Mouse (Mus musculus) hindbrain, embryonic 11.5 days (tissue): ENCODE measurements around the gene Rsl24d1. TPM values are rescaled to one million over a fixed set of nuclear protein-coding genes. Genes with fewer than 3 reads are reported as not detected.
"Not testable (repeated sequence)": the region's sequence is repeated elsewhere in the genome, so short reads cannot be mapped to it uniquely, and the experiment has no call there.

Experiments
- ATAC-seq: fragments of 200-750 bp; cut with Nextera tagmentation; 2 replicates; pipeline ENCODE4 v1.8.0; 2017; ENCODE audit warnings: mild to moderate bottlenecking, moderate TSS enrichment, moderate library complexity; ENCODE audit not compliant: low FRiP score
- DNase-seq: peaks from one replicate; pipeline ENCODE4 v3.0.0-alpha.2; 2015; ENCODE audit warnings: low spot score
- H3K27ac ChIP-seq: fragments of 300-500 bp; sonication (generic); 2 replicates; pipeline ENCODE4 v1.5.1; 2014; ENCODE audit warnings: mild to moderate bottlenecking, low read depth, low read length
- H3K27me3 ChIP-seq: fragments of 300-500 bp; sonication (generic); 2 replicates; pipeline ENCODE4 v1.6.1; 2014; ENCODE audit warnings: mild to moderate bottlenecking, low read length, moderate library complexity, mixed read lengths; ENCODE audit not compliant: control insufficient read depth, insufficient read depth
- H3K36me3 ChIP-seq: fragments of 300-500 bp; sonication (generic); 2 replicates; pipeline ENCODE4 v1.6.1; 2014; ENCODE audit warnings: mild to moderate bottlenecking, low read length, moderate library complexity, mixed read lengths; ENCODE audit not compliant: control insufficient read depth, insufficient read depth
- H3K4me1 ChIP-seq: fragments of 300-500 bp; sonication (generic); replicated peaks from 2 replicates; pipeline ENCODE4 v1.6.1; 2014; ENCODE audit warnings: low read length, mixed read lengths; ENCODE audit not compliant: control insufficient read depth, insufficient read depth
- H3K4me2 ChIP-seq: fragments of 300-500 bp; sonication (generic); replicated peaks from 2 replicates; pipeline ENCODE4 v1.6.1; 2014; ENCODE audit warnings: mild to moderate bottlenecking, low read depth, low read length
- H3K4me3 ChIP-seq: fragments of 300-500 bp; sonication (generic); 2 replicates; pipeline ENCODE4 v1.5.1; 2014; ENCODE audit warnings: low read depth, low read length
- H3K9ac ChIP-seq: fragments of 300-500 bp; sonication (generic); 2 replicates; pipeline ENCODE4 v1.6.1; 2014; ENCODE audit warnings: low read depth, low read length
- H3K9me3 ChIP-seq: fragments of 300-500 bp; sonication (generic); 2 replicates; pipeline ENCODE4 v1.6.1; 2016; ENCODE audit warnings: low read length; ENCODE audit not compliant: control insufficient read depth
- WGBS: fragments of 180-500 bp; shearing (Covaris S2); extraction: QIAGEN DNeasy Blood & Tissue Kit; methylation state at CpG from one replicate; pipeline ENCODE4 v1.1.7; 2014; 5-methylcytosine and 5-hydroxymethylcytosine counted together
- polyA plus RNA-seq: library from polyadenylated mRNA; unstranded; fragments of >200 nt; fragmentation: Nextera tagmentation; extraction: Ambion mirVana; gene quantifications from 2 replicates; pipeline ENCODE4 v1.2.1, GENCODE M21; 2014

Rsl24d1 gene
- polyA plus RNA-seq, 1 experiment from 2014 or later, result 162 TPM

GRCm38 (mm10) chr9:73116704-73117103, 3.5 kb downstream of the Rsl24d1 start:
- not testable (repeated sequence) for H3K9me3 ChIP-seq, H3K27me3 ChIP-seq, H3K4me3 ChIP-seq, H3K4me1 ChIP-seq, H3K36me3 ChIP-seq, H3K27ac ChIP-seq, DNase-seq, H3K9ac ChIP-seq, H3K4me2 ChIP-seq, ATAC-seq
- 87% methylated on average over 5 of the region's 6 CpGs for WGBS

GRCm38 (mm10) chr9:73118012-73118411, 4.8 kb downstream of the Rsl24d1 start:
- Histone ChIP-seq H3K27me3 (no peaks in the 10 kb centered on the region), H3K9ac (no peak overlapping the region), H3K27ac (no peak overlapping the region), H3K4me3 (no peak overlapping the region), H3K9me3 (no peaks in the 10 kb centered on the region), H3K4me1 (no peaks in the 10 kb centered on the region), H3K4me2 (no peak overlapping the region), H3K36me3 (peaks cover 9% of the 10 kb centered on the region; the same call in 1 of the 2 replicates)
- no peak for ATAC-seq
- DNase-seq, result no peak
- 91% methylated on average over 4 of the region's 4 CpGs for WGBS

GRCm38 (mm10) chr9:73121735-73122134, 8.5 kb downstream of the Rsl24d1 start:
- Histone ChIP-seq H3K9me3 (no peaks in the 10 kb centered on the region), H3K36me3 (peaks cover 9% of the 10 kb centered on the region; the same call in 1 of the 2 replicates), H3K9ac (no peak overlapping the region), H3K4me3 (no peak overlapping the region), H3K4me2 (no peak overlapping the region), H3K27ac (no peak overlapping the region), H3K4me1 (no peaks in the 10 kb centered on the region), H3K27me3 (no peaks in the 10 kb centered on the region)
- ATAC-seq, result no peak
- DNase-seq, result no peak
- WGBS, result 79% methylated on average over 8 of the region's 8 CpGs

- ATAC-seq (no peak), DNase-seq (no peak)
- WGBS, result 96% methylated on average over 8 of the region's 8 CpGs
- Histone ChIP-seq H3K9ac (no peak overlapping the region), H3K4me3 (no peak overlapping the region), H3K4me1 (no peaks in the 10 kb centered on the region), H3K4me2 (no peak overlapping the region), H3K27ac (no peak overlapping the region), H3K36me3 (peaks cover 9% of the 10 kb centered on the region; the same call in 1 of the 2 replicates), H3K27me3 (no peaks in the 10 kb centered on the region), H3K9me3 (no peaks in the 10 kb centered on the region)
Observed at GRCm38 (mm10) chr9:73125043-73125570, 11.9 kb downstream of the Rsl24d1 start.

GRCm38 (mm10) chr9:73127457-73127856, 14.2 kb downstream of the Rsl24d1 start:
- Histone ChIP-seq H3K4me2 (no peak overlapping the region), H3K4me1 (no peaks in the 10 kb centered on the region), H3K27me3 (no peaks in the 10 kb centered on the region), H3K9ac (no peak overlapping the region), H3K36me3 (no peaks in the 10 kb centered on the region), H3K4me3 (no peak overlapping the region), H3K9me3 (no peaks in the 10 kb centered on the region), H3K27ac (no peak overlapping the region)
- 86% methylated on average over 2 of the region's 2 CpGs for WGBS
- DNase-seq, result no peak
- no peak for ATAC-seq

GRCm38 (mm10) chr9:73129875-73130274, 16.6 kb downstream of the Rsl24d1 start:
- Histone ChIP-seq H3K9me3 (no peaks in the 10 kb centered on the region), H3K4me2 (no peak overlapping the region), H3K27ac (no peak overlapping the region), H3K4me1 (no peaks in the 10 kb centered on the region), H3K9ac (no peak overlapping the region), H3K4me3 (no peak overlapping the region), H3K27me3 (no peaks in the 10 kb centered on the region), H3K36me3 (no peaks in the 10 kb centered on the region)
- WGBS, result 74% methylated on average over 8 of the region's 8 CpGs
- DNase-seq (no peak), ATAC-seq (no peak)

- H3K27ac ChIP-seq, result no peak overlapping the region
- DNase-seq, result no peak
- no peak overlapping the region for H3K4me3 ChIP-seq
- H3K36me3 ChIP-seq, result no peaks in the 10 kb centered on the region
- ATAC-seq, result no peak
- no peak overlapping the region for H3K4me2 ChIP-seq
- H3K27me3 ChIP-seq, result no peaks in the 10 kb centered on the region
- WGBS, result 97% methylated on average over 4 of the region's 4 CpGs
- H3K9me3 ChIP-seq, result no peaks in the 10 kb centered on the region
- no peak overlapping the region for H3K9ac ChIP-seq
- H3K4me1 ChIP-seq, result no peaks in the 10 kb centered on the region
Observed at GRCm38 (mm10) chr9:73130529-73130928, 17.3 kb downstream of the Rsl24d1 start.

- H3K4me3 ChIP-seq, result no peak overlapping the region
Observed at GRCm38 (mm10) chr9:73137341-73137886, 24.2 kb downstream of the Rsl24d1 start.

GRCm38 (mm10) chr9:73154347-73154746, 41.1 kb downstream of the Rsl24d1 start:
- Histone ChIP-seq H3K4me3 (no peak overlapping the region), H3K9me3 (no peaks in the 10 kb centered on the region), H3K4me1 (no peaks in the 10 kb centered on the region), H3K36me3 (no peaks in the 10 kb centered on the region), H3K27me3 (no peaks in the 10 kb centered on the region), H3K4me2 (no peak overlapping the region), H3K9ac (no peak overlapping the region), H3K27ac (no peak overlapping the region)
- peak; percentile 15 for DNase-seq
- WGBS, result 61% methylated on average over 9 of the region's 9 CpGs
- no peak for ATAC-seq

More at GRCm38 (mm10) chr9:73137341-73137886, 24.2 kb downstream of the Rsl24d1 start:
- DNase-seq (no peak), ATAC-seq (no peak)
- H3K9me3 ChIP-seq, result no peaks in the 10 kb centered on the region
- WGBS, result 62% methylated on average over 11 of the region's 11 CpGs
- H3K27me3 ChIP-seq, result no peaks in the 10 kb centered on the region
- H3K36me3 ChIP-seq, result no peaks in the 10 kb centered on the region
- H3K4me2 ChIP-seq, result no peak overlapping the region
- no peak overlapping the region for H3K9ac ChIP-seq
- H3K4me1 ChIP-seq, result no peaks in the 10 kb centered on the region
- no peak overlapping the region for H3K27ac ChIP-seq
